Comparison of ENCODE assay signal across 14 mouse cellular contexts in the genomic region with DNA sequence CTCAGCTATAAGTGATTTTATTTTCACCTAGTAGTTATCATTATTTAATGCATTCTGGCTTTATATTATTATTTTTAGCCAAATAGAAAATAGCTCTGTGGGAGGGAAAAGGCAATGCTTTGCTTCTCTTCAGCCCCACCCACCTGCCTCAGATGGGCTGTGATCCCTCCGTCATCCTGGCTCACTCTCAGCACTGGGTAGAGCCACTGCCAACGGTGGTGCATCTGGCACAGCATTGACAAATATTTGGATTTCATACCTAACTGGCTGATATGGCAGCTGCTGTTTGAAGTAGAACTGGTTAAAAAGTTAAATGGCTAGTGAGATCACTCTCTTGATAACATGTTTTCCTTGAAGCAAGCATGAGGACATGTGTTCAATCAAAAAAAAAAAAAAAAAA. TPM values are rescaled to one million over a fixed set of nuclear protein-coding genes. Genes with fewer than 3 reads are reported as not detected.
DNase-seq lines count a peak whose midpoint lies in the region; ATAC-seq lines count a peak whose summit lies in the region.
"Had no signal": no experiment of that assay in that cellular context is flagged by ENCODE, and none has a peak within 500 bp of the region (broad histone marks: within the 10 kb centered on the region; RNA-seq: fewer than 3 reads in every experiment).

No protein-coding gene starts in this region.

- DNase-seq in heart, adult 11 months = peak; percentile 57
- DNase-seq in heart, postnatal 10 days = no peak
- DNase-seq in right cerebral cortex, adult 2 months (ENCODE audit: low spot score in 2 of 2) = peak; percentile 13 to 18
- DNase-seq in right cerebral cortex, postnatal 25 days = no peak
- DNase-seq in layer of hippocampus, adult 8-10 months (ENCODE audit: low spot score in 2 of 2) = peak; percentile 22 to 32
- DNase-seq in kidney, postnatal 10 days = no peak
- DNase-seq: adrenal gland, adult 2 months; cerebellum, adult 9-10 months; gastrocnemius, postnatal 10 days; kidney, adult 8-10 months; kidney, postnatal 14 days; thymus, adult 2 months had no signal

- intact Hi-C loops in heart, postnatal 10 days (cut with DNase I) = loop anchor here (5.0 kb wide), 1 partner anchor 122 kb away; the partner anchor contains the start of gene Cxcr4

- ATAC-seq in megakaryocyte, adult 5-6 weeks (ENCODE audit: poor library complexity, severe bottlenecking) = no peak
- ATAC-seq: inflammation-experienced regulatory T-cells, adult 6 months had no signal

RNA-seq across cellular contexts. Expression of gene Dars, which starts 53.6 kb away (rescaled TPM):
- 10 to 100 TPM; 54.7 to 60.1 TPM for total RNA-seq in heart, postnatal 10 days (2021)
- 10 to 100 TPM; 67.1 to 69.8 (median 68.3) TPM for total RNA-seq in layer of hippocampus, adult 8-10 months (2022)
- total RNA-seq in megakaryocyte, adult 5-6 weeks (2015) = 101 and 106 TPM in 2 replicates
- total RNA-seq in megakaryocyte, adult 5-6 weeks (2017) = 149 and 150 TPM in 2 replicates

Comparison
In these comparisons a context has a peak if more than half of its experiments do, and no peak if none do; other contexts are left out.
1. DNase-seq: peak in heart, adult 11 months (single experiment), right cerebral cortex, adult 2 months (2 of 2) and layer of hippocampus, adult 8-10 months (2 of 2); none in heart, postnatal 10 days (0 of 2), right cerebral cortex, postnatal 25 days (single experiment) and kidney, postnatal 10 days (single experiment).